Mouse (Mus musculus) thymus, adult 18-20 months (tissue): ENCODE measurements around the gene Dvl2.
"Not testable (repeated sequence)": the region's sequence is repeated elsewhere in the genome, so short reads cannot be mapped to it uniquely, and the experiment has no call there.

Experiments used
- DNase-seq, 2 experiments: peaks; one replicate each; pipeline ENCODE4 v3.0.0; 2022; ENCODE audit warnings: mixed read lengths in 2 of 2

Dvl2 gene

DNA sequence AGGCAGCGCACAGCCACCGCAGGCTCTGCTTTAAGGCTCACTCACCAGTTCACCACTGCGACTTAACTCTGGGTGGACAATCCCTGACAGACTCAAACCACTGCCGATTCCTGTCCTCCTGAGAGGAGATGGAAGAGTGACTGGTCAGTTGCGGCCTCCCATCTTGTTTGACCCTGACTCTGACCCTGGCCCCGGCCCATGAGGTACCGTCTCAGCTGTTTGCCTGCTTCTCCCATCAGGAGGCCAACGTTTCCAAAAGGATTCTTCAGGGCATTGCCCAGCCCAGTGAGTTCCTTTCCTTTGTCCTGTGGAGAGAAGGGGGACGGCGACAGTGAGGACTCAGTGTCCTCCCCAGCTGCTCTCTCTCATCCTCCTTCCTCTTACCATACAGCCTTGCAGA is 10.6 kb downstream of the Dvl2 start:
- no peak for DNase-seq

- DNase-seq: no peak
Observed at GRCm38 (mm10) chr11:70012931-70013330, 12.5 kb downstream of the Dvl2 start.

DNA sequence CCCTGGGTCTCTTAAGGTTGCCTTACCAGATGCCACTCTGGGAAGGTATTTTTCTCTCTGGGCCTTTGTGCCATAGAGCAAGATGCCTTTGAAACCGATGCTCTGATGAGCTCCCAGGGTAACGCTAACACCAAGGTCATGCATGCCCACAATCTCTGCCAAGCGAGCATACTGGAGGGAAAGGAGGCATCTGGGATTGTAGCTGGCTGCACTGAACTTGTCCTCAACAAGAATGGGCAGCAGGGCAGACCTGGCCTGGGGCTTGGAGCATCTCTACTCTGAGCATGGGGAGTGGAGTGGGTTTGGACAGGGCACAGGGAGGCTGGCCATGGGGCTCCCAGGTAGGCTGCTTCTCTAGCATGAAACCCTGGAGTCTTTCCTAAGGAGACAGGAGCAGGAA is 13.0 kb downstream of the Dvl2 start:
- no peak for DNase-seq

DNA sequence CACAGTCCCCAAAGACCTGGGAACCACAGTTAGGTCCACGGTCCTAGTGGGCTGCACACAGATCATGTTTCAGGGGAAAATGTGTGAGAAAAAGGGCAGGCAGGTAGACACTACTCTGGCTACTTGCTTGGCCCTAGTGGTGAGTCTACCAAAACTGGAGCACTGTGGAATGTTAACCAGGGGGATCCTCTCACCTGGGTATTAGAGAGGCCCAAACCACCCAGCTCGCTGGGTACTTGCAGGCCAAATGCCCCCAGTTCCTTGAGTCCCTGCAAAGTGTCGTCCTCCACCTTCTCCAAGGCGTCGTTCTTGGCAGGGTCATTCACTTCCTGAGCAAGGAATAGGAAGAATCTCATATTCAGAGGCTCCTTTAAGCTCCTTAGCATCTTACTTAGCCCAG is 13.7 kb downstream of the Dvl2 start:
- no peak for DNase-seq

- DNase-seq: peak; percentile 76 to 82
Observed at GRCm38 (mm10) chr11:70014880-70015558, 14.6 kb downstream of the Dvl2 start, which contains the start of gene Acadvl. TSS of gene Acadvl (minus strand) at chr11:70015411.

- no peak for DNase-seq
Observed at GRCm38 (mm10) chr11:70015677-70016076, 15.3 kb downstream of the Dvl2 start.

DNA sequence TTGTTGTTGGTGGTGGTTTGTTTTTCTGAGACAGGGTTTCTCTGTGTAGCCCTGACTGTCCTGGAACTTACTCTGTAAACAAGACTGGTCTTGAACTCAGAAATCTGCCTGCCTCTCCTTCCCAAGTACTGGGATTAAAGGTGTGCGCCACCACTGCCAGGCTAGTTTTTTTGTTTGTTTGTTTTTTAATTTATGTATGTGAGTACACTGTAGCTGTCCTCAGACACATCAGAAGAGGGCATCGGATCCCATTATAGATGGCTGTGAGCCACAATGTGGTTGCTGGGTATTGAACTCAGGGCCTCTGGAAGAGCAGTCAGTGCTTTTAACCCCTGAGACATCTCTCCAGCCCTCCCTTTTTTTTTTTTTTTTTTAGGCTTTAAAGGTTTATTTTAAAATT is 15.8 kb downstream of the Dvl2 start:
- not testable (repeated sequence) for DNase-seq

DNA sequence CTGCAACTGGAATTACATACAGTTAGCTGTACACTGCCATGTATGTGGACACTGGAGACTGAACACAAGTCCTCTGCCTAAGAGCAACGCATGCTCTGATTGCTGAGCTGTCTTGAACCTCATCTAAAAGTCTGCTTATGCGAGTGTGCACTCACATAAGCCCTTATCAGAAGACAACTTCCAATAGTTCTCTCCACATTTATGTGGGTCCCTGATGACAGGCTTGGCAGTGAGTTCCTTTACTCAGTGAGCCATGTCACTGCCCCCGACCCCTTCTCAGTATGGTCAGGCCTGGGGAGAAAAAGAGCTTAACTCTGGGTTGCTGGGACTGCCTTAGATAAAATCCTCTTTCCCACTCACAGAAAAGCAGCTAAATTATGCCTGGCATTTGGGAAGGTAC is 16.3 kb downstream of the Dvl2 start, which contains the start of gene Dlg4:
Dlg4 (plus strand) TSS at position 274 of the 400 bp plus-strand sequence.
- no peak for DNase-seq

- no peak for DNase-seq
Observed at GRCm38 (mm10) chr11:70017199-70017767, 16.9 kb downstream of the Dvl2 start.

DNA sequence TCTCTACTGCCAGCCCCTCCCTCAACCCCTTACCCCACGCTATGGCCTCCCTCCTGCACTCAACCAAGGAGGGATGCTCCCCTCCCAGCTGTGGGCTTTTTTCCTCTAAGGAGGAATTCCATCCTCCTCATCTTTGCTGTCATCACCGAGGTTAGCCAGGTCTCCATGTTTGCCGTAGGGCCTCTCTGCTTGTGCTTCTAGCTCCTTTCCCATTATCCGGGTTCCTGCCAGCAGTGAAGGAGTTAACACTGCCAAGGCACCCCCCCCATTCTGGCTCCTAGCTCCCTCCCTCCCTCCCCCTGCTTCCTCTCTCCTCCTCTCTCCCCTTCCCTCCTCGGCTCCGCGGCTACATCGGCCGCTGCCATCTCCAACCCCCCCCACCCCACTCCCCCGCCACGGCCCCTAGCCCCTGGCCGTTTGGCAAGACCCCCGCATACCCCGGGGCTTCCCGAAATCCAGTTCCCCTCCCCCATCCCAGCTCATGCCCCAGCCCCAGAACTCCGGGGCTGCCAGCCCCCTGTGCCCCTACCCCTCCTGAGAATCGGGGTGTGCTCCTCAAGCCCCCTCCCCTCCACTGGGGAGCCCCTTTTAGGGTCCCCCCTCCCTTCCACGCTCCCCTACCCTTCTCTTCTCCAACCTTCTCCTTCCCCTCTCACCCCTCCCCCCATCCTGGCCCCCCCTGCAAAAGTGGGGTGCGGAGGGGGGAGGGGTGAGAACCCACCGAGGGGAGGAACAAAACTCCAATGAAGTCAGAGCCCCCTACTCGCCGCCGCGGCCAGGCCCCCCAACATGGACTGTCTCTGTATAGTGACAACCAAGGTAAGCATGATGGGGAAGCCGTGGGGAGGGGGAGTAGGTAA is 18.0 kb downstream of the Dvl2 start:
- peak in 1 of 2 experiments; percentile 59 for DNase-seq

DNA sequence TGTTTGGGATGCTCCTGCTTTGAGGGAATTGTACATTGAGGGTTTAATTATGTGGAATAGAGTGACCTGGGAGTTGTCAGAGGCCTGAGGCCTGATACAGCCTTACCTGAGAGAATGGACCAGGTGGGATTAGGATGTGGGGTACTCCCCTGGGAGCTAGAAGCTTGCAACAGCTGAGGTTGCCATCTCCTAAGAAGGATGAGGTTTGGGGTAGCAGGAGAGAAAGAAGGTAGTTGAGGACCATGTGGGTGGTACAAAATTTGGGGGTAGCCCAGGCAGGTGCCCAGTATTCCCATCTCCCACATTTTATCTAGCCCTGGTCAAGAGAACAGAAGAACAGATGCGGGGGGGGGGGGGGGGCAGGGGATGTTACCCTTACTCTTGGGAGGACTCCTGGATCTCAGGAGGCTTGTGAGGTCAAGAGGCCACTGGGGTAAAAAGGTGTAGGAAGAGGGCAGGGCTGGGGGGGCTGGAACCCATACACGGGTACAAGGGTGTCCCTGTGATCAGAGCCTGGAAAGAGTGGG is 19.2 kb downstream of the Dvl2 start:
- no peak for DNase-seq

DNA sequence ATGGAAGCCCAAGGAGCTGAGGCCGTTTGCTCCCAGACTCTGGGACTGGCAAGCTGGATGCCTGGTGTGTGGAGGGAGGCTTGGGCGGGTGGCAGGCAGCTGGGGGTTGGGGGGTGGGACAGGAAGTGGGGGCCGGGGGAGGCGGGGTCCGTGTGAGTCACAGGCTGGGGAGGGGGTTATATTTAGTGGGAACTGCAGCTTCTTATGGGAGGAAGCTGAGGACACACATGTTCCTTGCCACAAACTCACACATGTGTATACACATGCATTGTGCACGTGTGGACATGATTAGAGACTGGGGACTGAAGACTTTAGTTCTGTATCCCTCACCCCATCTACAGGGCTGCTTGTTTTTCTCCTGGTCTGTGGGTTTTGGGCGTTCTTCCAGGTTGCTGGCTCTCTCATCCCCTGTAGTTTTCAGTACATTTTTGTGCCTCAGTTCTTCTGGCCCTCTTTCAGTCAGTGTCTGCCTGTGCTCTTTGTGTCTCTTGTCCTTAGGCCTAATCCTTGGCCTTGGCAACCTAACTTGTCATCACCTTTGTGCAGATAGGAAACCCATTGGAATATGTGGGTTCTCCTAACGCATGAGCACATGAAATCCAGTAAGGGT is 19.7 kb downstream of the Dvl2 start:
- DNase-seq: peak in 1 of 2 experiments; percentile 59

DNA sequence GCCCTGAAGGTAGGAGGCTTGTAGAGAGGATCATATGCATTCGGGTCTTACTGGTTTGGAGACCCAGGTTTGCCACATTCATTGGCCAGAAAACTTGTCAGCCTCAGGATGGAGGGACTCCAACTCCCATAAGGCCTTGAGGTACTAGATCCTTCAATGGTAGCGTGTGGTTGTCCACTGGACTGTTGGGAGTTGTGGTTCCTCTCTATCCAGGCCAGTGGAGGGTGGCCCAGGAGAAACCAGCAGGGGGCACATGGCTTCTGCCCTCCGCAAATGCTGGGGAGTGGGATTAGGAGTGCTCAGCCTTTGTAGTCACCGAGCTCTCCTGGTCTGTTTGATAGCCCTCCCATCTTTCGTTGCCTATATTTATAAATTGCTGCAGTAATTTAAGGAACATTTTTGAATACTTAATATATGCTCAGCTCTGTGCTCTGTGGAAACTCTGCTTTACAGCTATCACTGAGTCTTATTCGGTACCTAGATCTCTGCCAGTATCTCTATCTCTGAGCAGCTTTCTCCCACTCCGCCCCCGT is 20.4 kb downstream of the Dvl2 start:
- peak; percentile 54 to 69 for DNase-seq

GRCm38 (mm10) chr11:70021264-70022132 is 21.1 kb downstream of the Dvl2 start:
- DNase-seq: peak; percentile 85 to 90

- DNase-seq: no peak
Observed at GRCm38 (mm10) chr11:70023481-70024150, 23.2 kb downstream of the Dvl2 start.

DNA sequence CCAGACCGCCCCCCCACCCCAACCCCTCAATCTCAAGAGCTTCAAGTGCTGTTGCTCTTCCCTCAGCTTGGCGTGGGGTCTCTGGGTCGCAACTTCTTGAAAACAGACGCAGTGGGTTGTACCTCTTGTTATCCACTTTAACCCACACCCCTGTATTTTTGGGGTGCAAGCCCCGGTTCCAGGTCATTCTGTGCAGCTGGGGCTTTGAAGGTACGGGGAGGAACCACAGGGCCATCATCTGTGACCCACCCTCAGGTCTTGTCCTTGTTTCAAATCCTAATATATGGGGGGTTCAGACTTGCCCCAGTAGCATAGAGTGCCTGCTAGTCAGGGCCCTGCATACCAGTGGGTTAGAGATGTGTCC is 23.7 kb downstream of the Dvl2 start:
- DNase-seq: no peak

DNA sequence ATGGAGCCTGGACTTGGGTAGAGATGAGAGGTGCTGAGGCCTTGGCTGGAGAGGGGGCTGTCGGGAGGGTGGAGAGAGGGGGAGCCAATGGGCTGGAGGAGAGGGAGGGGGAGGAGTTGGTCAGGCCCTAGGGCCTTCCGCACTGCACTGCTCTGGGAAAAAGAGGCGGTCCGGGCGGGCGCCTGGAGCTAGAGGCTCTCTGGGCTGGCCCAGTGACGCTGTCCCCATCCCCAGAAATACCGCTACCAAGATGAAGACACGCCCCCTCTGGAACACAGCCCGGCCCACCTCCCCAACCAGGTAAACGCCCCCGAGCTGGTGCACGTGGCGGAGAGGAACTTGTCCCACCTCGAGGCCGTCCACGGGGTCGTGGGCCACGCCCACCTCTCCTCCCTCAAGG is 26.3 kb downstream of the Dvl2 start:
- DNase-seq: no peak

- DNase-seq: no peak
Observed at GRCm38 (mm10) chr11:70027397-70027796, 27.0 kb downstream of the Dvl2 start.

DNA sequence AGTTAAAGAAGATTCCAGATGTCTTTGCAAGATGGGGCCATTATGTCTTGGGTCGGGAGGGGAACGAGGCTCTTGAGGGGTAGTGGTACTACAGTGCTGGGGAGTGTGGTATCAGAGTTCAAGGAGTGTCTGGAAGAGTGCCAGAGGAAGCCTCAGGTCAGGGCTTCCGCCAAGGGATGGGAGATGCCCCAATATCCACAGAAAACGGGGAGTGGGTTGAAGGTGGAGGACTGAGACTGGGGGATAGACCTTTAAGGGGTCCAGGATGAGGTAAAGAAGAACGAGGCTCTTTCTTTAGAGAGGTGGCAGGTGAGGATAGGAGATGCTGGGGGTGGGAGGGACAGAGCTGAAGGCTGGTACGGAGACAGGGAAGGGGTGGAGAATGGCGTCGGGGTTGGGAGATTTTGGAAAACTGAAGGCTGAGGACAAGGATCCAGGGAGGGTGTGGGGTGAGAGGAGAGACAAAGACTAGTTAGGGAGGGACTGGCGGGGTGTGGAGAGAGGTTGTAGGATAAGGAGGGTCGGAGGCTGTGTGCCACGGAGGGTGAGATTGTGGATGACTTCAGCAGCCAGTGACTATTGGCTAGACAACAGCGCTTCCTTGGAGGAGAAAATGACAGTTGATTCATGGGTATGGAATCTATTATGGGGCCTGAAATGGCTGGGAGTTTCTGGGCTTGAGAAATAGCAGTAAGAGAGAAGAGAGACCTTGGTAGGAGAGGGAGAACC is 28.2 kb downstream of the Dvl2 start:
- DNase-seq: no peak

- DNase-seq: peak; percentile 40 to 69
Observed at GRCm38 (mm10) chr11:70029130-70029801, 28.9 kb downstream of the Dvl2 start.
